Mouse (Mus musculus): ENCODE measurements at regions not wholly inside any gene's neighbourhood (a gene's known extent, or its start where the extent isn't known, plus 50 kb on each side); places are given as distances from the start of the nearest gene placed in this dataset.

DNA sequence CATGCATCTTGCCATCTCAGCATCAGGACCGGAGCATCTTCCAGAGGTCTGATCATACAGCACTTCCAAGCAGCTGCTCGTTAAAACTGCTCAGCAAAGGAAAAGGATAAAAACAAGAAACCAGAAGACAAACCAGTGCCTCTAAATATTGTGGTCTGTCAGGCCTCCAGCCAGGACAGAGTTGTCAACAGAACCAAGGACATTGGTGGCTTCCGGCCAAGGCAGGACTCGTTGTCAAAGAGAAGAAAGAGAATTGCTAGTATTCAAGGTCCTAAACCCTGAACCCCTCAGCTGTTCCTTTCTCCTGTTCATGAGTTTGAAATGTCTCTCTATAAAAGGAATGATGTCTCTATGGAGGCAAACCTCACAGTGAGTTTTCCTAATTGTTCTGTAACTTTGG is 155.0 kb downstream of the Sp3 start:
- no peak for DNase-seq (ENCODE audit: low spot score)

DNA sequence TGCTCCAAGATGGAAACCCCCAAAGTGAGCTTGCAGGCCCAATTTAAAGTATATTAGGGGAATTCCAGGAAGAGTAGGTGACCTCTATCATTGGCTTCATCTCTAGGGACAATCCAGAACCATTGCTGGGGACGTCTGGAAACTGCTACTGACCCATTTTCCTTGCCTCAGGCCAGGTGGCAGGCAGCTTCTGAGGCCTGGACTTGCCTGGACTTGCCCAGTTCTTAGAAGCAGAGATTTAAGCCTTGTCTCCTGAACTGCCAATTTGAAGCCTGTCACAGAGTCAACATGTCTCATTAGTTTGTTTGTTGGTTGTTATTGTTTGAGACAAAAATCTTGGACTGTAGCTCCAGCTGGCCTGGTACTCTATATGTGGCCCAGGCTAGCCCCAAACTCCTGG is 151.1 kb downstream of the Sp3 start:
- no peak for DNase-seq (ENCODE audit: low spot score)

DNA sequence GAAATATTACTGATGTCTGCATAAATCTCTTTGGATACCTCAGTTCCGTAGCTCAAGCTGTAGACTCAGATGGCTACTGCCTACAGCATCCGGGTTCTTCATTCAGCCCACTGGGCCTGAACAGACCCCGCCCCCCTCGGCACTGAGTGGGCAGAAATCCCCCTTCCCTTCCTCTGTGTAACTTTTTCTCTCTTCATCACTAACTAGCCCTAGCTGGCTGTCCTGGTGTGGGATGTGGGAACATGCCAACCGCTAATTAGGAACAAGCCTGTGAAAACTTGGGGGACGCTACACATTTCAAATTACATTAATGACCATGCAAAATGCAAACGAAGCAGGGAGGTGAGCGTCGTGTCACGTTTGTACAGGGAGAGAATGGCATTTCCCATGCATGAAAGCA is 147.5 kb downstream of the Sp3 start:
- DNase-seq (ENCODE audit: low spot score), result no peak

DNA sequence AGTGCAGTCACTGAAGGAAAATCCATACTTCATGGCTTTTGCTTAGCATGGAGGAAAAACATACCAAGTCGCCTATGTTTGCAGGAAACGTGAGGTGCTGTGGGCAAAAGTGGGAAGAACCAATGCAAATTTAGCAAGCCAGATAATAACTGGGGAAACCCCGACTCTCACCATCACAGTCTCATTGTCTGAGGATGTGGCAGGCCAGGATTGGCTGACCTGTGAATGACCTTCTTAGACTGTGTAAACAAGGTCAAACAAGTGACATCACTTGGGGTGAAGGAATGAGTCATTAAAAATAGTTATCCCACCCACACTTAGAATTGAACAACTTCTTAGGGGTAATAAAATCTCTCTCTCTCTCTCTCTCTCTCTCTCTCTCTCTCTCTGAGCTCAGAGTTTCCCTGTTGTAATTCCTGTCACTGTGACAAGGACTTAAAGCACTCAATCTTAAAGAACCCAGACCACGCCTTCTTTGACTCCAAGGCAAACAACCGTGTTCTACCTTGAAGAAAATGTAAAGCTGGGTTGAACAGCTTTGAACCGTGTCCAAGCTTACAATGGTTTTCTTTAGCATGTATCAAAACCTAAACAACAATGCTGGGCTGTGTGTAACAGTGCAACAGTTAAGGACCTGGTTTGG is 142.0 kb downstream of the Sp3 start:
- no peak for DNase-seq (ENCODE audit: low spot score)

DNA sequence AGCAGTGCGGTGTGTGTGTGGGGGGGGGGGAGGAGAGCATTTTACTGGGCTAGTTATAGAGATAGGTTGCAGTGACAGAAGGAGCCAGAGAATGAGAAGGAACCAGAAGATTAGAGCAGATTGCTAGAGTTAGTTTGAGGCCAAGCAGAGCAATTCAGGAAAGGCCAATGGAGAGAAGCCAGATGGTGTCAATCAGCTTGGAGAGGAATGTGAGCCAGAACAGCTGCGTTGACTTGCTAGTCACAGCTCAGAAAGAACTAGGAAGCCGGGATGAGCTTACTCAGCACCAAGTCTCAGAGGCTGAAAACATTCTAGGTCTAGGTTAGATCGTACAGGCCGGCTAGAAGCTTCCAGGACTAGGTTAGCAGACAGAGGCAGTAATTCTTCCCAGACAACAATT is 140.6 kb downstream of the Sp3 start:
- no peak for DNase-seq (ENCODE audit: low spot score)

DNA sequence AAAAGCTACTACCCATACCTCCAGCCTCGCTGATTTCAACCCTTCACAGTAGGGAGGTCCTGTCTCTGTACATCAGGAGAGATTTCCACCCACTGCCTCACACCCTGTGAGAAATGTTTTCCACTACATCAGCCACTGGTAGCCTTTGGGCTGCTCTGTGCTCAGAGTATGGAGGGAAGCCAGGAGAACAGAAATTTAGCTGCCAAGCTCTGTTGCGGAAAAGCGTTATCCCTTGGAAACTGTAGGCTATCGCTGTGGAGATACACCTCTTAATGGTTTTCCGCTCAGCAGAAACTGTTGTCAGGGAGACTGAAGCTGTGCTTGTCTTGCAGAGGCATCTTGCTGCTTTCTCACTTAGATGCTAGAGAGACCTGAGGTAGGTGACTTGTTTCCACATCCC is 138.9 kb downstream of the Sp3 start:
- DNase-seq (ENCODE audit: low spot score), result no peak

DNA sequence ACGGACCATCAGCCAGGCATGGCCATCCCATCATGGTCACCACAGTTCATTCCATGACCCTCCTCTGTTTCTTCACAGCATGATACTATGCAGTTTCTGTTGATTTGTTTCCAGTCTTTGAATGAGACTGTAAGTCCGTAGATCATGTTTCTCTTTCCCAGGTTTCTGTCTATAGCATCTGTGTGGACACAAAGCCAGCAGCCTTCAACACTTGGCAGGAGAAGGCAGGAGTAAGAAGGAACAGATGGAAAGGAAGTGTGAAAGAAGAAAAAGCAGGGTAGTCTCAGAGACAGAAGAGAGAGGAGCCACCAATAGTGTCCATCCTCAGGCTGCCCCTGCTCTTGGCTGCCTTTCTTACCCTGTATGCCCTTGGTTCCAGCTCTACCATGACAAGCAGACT is 136.6 kb downstream of the Sp3 start:
- no peak for DNase-seq (ENCODE audit: low spot score)

DNA sequence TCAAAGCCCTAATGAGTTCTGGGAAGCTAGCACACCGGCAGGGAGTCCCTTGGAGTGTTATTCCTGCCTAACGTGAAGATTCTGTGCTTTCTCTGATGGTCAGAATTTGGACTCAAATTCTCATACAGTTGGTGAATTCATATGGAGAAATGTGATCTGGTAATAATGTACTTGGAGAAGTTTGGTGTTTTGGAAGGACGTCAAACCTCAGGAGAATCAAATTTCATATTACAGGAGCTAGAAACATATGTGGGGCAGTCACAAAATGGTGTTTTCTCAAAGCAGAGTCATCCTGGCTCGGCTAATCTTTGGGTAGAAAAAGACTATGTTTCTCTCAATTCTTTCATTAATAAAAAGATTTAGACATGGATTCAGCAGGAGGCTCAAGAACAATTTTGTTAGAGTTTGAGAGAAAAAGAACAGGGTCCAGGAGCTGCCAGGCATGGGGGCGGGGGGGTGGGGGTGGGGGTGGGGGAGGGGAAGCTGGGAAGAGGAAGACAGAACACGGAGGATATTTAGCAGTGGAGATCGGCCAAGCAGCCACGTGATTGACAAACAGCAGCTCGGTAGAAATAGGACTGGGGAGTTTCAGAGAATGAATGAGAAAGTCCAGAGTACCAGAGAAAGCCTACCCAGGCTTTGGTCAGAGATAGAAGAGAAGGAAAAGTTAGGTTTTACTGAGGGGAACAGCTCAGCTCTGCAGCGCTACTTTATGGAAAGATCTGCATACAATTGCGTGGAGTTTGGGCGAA is 130.6 kb downstream of the Sp3 start:
- DNase-seq (ENCODE audit: low spot score), result no peak

DNA sequence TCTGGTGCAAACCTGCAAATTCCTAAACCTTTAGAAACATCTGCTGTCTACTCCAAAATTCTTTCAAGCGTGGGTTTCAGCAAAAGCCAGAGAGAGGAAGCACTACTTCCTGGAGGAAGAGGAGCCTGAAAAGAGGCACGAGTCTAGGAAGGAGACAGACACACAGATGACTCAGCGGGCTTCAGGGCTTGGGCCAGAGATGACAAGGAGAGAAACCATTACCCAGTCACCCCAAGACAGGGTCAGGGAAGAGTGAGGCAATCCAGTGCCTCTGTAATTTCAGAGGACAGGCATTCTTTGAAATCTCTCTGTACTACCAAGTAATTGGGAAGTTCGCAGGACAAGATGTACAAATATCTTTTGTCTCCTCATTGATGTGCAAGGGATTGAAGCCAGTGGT is 127.7 kb downstream of the Sp3 start:
- DNase-seq (ENCODE audit: low spot score), result no peak

DNA sequence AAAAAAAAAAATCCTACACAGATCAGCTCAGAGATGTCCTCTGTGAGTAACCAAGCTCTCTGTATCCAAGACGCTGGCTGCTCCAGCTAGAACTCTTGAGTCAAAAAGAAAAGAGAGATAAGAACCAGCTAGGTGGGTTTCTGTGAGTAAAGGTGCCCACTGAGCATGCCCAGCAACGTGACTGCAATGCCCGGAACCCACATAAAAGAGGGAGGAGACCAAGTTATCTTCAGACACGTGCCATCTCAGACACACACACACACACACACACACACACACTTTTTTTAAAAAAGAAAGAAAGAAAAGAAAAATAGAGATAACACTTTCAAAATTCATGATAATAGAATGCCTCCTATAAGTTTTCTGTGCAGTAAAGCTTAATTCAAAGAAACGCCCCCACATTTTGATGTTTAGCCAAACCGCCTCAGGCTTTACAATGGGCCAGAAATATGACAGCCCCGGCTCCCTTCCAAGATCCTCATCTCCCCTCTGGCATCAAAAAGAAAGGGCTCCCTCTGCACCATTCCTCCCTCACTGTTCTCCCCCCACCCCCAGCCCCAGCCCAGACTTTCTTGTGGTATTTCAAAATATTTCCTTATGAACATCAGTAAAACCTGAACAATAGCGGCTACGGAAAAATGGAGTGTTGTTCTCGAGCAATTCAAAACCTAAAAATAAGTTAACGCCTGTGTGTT is 124.8 kb downstream of the Sp3 start:
- DNase-seq (ENCODE audit: low spot score), result no peak

DNA sequence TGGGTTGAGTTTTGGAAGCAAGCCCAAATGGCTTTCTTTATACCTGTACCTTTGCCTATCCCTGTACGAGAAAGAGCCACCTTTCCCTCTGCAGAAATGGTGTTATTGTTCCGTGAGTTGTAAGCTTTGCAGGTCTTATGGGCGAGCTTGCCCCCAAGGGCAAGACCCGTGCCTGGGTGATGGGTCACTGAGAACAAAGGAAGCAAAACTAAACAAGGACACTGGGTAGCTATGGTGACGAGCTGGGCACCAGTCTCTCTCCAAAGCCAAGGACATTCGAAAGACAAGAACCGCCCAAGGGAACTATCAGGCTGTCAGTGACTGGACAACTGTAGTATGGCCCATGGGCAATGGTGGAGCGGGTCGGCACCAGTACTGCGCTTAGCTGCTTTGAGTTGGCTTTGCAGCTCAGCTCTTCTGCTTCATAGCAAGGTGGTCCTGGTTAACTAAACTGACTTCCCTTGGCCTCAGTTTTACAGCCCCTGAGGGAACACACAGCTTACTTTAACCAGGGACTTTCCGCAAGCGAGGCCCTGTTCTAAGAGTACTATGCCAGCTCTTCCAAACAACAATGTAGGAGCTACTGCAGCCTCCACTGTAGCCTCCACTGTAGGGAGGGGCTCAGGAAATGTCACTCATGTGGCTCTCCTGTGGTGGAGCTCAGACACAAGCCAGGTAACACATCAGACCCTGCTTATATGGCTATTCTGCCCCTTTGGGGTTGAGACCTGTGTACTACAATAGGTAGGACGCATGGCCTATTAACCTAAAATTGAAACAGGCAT is 124.1 kb downstream of the Sp3 start:
- no peak for DNase-seq (ENCODE audit: low spot score)

DNA sequence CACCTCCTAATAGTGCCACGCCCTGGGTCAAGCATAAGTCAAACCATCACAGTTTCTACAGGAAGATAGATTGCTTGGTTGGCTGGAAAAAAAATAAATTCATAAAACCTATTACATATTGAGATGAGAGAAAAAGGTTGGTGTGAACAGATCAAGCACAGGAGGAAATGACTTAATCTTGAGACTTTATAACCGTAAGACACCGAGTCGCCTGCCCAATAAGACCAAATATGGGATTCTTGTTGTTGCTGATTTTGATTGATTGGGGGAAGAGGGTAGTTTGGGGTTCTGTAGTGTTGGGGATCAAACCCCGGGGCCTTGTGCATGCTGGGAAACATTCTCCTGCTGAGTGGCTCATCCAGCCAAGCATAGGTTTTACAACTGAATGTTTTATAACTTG is 122.9 kb downstream of the Sp3 start:
- DNase-seq (ENCODE audit: low spot score), result no peak

DNA sequence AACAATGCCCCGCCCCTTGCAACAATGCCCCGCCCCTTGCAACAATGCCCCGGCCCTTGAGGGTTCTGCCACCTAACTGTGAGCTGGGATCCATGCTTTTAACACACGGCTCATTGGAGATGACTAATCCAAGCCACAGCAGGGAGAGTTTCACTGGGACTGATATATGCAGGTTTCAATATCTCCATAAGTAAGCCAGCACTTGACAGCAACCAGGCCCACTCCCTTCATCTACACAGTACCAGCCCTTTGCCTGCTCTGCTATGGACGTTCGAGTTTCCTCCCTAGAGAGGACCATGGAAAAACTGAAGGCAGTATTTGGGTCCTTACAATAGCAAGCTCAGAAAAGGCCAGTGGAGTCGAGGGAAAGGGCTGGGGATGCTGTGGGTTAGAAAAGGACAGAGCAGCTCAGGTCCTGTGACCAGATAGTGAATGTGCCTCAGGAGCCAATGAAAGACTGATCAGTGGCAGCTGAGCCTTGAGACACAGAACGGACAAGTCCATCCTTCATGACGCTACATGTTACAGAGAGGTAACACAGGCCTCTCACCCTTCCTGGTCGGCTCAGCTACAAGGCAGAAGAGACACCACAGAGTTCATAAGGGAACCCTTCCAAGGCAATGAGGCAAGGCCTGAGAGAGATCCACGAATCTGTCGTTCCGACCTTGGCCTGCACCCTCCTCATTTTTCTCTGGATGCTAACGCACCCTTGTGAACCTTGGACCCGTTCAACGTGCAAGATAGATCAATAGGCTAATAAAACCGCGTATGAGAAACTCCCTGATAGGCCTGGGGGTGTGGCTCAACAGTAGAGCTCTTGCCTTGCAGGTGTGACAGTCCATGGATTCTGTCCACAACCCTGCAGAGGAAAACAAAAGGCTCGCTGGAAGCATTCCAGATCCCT is 114.5 kb downstream of the Sp3 start:
- DNase-seq (ENCODE audit: low spot score), result no peak

DNA sequence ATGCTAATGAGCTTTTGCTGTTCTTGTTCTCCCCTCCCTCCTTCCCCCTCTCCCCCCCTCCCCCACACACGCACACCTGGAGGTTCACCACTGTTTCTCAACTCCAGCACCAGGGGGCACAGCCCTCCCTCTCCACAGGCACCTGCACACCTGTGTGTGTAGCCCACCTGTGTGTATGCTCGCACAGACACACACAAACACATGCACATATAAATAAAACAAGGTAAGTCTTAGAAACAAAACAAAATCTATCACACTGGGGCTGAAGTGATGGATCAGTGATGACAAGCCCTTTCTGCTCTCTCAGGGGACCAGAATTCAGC is 113.9 kb downstream of the Sp3 start:
- no peak for DNase-seq (ENCODE audit: low spot score)

DNA sequence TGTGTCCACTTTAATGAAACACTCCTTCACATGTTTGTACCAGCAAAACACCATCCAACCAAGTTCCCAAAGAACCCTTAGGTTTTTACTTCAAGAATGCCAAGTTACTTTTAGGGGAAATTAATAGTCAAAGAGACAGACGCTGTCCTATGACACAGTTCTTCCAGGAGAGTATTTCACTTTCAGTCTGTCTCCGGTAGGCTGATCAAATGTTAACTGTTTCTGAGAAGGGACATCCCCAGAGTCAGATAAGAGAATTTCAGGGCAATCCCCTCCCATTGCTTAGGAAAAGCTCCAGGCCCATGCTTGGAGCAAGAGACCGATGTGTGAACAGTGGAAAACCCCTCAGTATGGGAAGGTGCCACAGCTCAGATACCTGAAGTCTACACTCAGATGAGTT is 112.1 kb downstream of the Sp3 start:
- no peak for DNase-seq (ENCODE audit: low spot score)

DNA sequence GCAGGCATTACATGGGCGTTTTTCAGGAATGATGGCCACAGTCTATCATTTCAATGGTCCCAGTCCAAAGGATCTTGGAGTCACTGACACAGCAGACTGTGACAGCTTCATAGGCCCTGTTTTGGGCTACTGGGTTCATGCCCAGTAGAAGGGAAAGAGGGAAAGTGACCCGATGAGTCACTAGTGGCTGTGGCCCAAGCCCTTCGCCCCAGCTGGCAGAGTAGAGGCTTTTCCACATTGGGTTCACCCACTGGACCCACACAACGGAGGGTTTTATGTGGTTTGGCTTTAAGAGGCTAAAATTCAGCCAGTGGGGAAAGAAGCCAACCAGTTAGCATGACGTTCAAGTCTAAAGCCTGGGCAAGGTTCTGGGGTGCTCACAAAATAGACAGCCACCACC is 108.4 kb downstream of the Sp3 start:
- DNase-seq (ENCODE audit: low spot score), result no peak

DNA sequence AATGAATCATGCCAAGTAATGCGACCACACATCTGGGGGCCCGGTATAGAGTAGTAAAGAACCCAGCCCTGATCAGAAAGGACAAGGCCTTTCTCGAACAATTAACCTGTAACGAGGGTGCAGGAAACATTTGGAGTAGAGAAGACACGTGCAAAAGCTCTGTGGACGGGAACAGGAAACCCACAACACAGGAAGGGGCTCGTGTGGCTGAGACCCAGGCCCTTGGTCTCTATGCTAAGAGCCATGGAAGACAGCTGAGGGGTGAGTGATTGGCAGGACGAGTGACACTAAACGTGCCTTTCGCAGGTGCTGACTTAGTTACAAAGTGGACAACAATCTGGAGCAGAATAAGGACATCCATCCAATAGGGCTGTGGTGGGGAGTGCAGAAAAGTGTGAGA is 106.3 kb downstream of the Sp3 start:
- DNase-seq (ENCODE audit: low spot score), result no peak

DNA sequence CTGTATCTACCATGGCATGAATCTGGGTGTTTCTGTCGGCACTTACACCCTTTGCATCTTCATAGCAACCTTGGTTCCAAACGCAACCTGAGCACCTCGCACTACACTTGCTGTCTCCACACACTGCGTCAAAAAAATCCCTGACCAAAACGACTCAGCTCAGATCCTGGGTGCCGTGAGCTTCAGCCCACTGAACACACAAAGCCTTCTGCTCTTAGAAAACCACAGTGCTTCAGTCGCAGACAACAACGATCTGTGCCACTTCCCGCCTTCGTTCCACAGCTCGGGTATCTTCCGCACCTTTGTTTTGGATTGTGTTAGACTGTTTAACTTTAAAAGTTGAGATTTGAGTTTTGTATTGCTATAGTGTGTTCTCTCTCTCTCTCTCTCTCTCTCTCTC is 105.7 kb downstream of the Sp3 start:
- DNase-seq (ENCODE audit: low spot score), result no peak

DNA sequence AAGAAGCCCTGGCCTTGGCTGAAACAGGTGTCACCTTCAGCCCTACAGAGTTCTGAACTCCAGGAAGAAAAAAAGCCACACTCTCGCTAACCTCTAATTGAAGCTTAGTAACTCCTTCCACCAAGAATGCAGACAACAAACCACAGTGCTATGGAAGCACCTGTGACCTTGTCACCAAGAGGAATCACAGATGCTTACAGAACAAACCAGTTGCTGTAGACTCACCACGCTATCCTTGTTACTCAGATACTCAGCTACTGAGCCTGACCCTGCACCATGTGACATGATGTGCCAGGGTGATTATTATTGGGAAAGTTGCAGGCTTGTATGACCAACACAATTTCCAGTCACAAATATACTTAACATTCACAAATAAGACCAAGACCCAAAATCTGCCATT is 104.6 kb downstream of the Sp3 start:
- no peak for DNase-seq (ENCODE audit: low spot score)

DNA sequence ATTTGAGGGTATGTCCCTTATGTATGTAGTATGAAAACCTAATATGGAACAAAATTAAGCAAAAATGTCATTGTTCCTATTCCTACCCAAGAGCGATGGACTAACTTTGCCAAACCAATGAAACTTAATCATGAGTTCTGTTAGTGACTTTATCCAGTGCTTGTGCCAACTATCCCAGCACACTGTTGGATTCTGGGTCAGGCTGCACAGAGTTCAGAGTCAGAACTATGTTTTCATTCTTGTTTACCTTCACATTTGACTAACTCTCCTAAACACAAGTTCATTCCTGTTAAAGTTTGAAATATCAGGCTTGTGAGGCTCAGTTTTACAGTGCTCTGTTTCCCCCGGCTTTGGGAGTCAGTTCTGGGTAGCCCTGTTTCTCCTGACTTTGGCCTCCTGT is 100.2 kb downstream of the Sp3 start:
- DNase-seq (ENCODE audit: low spot score), result no peak

DNA sequence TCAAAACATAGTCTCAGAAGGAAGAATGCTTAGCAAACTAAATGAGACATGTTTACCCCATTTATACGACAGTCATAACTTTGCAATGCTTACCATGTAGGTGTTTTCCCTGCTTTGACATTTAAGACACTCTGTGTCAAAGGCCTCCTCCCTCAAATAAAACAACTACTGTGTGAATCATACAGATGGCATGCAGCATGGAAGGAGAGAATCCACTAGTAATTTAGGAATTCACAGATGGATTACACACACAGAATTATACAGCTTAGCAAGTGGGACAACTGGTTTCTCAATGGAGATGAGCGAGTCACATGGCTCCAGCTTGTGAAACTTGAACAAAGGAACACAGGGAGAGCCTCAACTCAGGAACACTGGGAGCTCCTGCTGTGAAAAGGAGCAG is 98.7 kb downstream of the Sp3 start:
- no peak for DNase-seq (ENCODE audit: low spot score)

DNA sequence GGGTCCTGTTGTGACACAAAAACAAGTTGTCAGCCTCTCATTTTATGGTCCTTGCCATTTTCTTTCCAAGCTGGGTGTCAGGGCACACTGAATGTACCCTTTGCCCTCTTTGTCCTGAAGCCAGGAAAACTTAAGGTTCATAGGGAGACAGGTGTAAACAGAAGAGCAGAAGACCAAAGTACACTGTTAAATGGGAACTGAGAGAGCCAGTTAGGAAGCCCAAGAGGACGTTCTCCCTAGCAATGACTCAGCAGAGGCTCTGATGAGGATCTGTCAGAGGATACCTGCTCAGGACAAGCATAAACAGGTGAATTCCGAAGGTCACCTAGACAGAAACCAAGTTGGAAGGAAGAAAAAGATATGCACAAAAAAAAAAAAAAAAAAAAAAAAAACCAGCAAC is 94.0 kb downstream of the Sp3 start:
- DNase-seq (ENCODE audit: low spot score), result no peak

All from ovary, postnatal 14 days (tissue).